Mouse (Mus musculus) left cerebral cortex, postnatal 25 days (tissue): ENCODE results near the gene Hnf4a. TPM values are rescaled to one million over a fixed set of nuclear protein-coding genes. Genes with fewer than 3 reads are reported as not detected.
A peak's percentile ranks its signal among the peaks of the same experiment; 100 is the strongest.
"Not testable (repeated sequence)": the region's sequence is repeated elsewhere in the genome, so short reads cannot be mapped to it uniquely, and the experiment has no call there.

Source experiments
- DNase-seq, 2 experiments: peaks; one replicate each; pipeline ENCODE4 v3.0.0; 2022; ENCODE audit warnings: low spot score in 2 of 2, mixed read lengths in 1 of 2
- intact Hi-C: fragments of 180-260 bp; cut with DNase I; formaldehyde crosslinking; loops from one replicate; pipeline ENCODE4 v1.15.1; 2025
- total RNA-seq, 2 experiments: library from RNA; stranded (reverse); gene quantifications; 2 replicates each; pipeline ENCODE4 v1.2.3; 2021

The Hnf4a gene
- total RNA-seq, 2 experiments from 2014 or later: not detected

GRCm38 (mm10) chr2:163613206-163613605 lies 106.6 kb downstream of the Hnf4a start:
- intact Hi-C loops: no loop called here
- DNase-seq: no peak

GRCm38 (mm10) chr2:163613990-163614389 lies 107.4 kb downstream of the Hnf4a start:
- DNase-seq: no peak
- intact Hi-C loops: no loop called here

GRCm38 (mm10) chr2:163615401-163615800 lies 108.8 kb downstream of the Hnf4a start:
- no peak for DNase-seq
- intact Hi-C loops: no loop called here

GRCm38 (mm10) chr2:163615906-163616651 lies 109.5 kb downstream of the Hnf4a start:
- intact Hi-C loops: no loop called here
- peak in 1 of 2 experiments; percentile 44 for DNase-seq

- no peak for DNase-seq
- intact Hi-C loops: no loop called here
Measured at GRCm38 (mm10) chr2:163616652-163617227, 110.1 kb downstream of the Hnf4a start.

- DNase-seq: no peak
- intact Hi-C loops: no loop called here
Measured at GRCm38 (mm10) chr2:163617232-163617863, 110.7 kb downstream of the Hnf4a start.

- no peak for DNase-seq
- intact Hi-C loops: no loop called here
Measured at GRCm38 (mm10) chr2:163617874-163618273, 111.3 kb downstream of the Hnf4a start.

GRCm38 (mm10) chr2:163620451-163620850 lies 113.8 kb downstream of the Hnf4a start:
- intact Hi-C loops: no loop called here
- no peak for DNase-seq

GRCm38 (mm10) chr2:163621401-163621800 lies 114.8 kb downstream of the Hnf4a start:
- DNase-seq, intact Hi-C loops: not testable (repeated sequence)

Other genes with a start within 250 kb of the Hnf4a start
- gene Jph2, start 108.8 kb upstream of the Hnf4a start, total RNA-seq: under 1 TPM; 0.46 to 0.48 TPM
- gene Oser1, start 82.1 kb upstream of the Hnf4a start, total RNA-seq: 10 to 100 TPM; 22.9 to 24.6 TPM
- gene Gdap1l1, start 68.3 kb upstream of the Hnf4a start, total RNA-seq: 10 to 100 TPM; 68.8 to 77.1 TPM
- gene Fitm2, start 34.2 kb upstream of the Hnf4a start, total RNA-seq: 10 to 100 TPM; 19.3 to 20.3 TPM
- not detected for gene R3hdml, start 14.5 kb upstream of the Hnf4a start, total RNA-seq
- gene Ttpal, start 95.5 kb downstream of the Hnf4a start, total RNA-seq: 10 to 100 TPM; 69.4 to 71.3 TPM
- 100 to 1,000 TPM; 243 to 244 TPM for gene Serinc3, start 138.3 kb downstream of the Hnf4a start, total RNA-seq
- gene Pkig, start 151.6 kb downstream of the Hnf4a start, total RNA-seq: 100 to 1,000 TPM; 132 to 133 TPM
- 1 to 10 TPM; 1.1 to 1.2 TPM for gene Ada, start 243.4 kb downstream of the Hnf4a start, total RNA-seq